Mouse (Mus musculus) MEL (cell line): ENCODE data around the gene Sertad2.
A peak's percentile ranks its signal among the peaks of the same experiment; 100 is the strongest.

Experiments used
- BHLHE40 ChIP-seq: IDR thresholded peaks from 2 replicates; pipeline ENCODE4 v1.6.1; 2012; ENCODE audit warnings: low read depth, mild to moderate bottlenecking, inconsistent platforms, low read length, improper control_type of control experiment, borderline replicate concordance
- CTCF ChIP-seq, 3 experiments: IDR thresholded peaks in 2 of 3; conservative IDR thresholded peaks in 1 of 3; 2 replicates each; pipeline ENCODE4 v1.5.1; 2011 to 2012; ENCODE audit warnings: low read length in 3 of 3, low read depth in 2 of 3, mild to moderate bottlenecking in 2 of 3, improper control_type of control experiment in 1 of 3, inconsistent platforms in 1 of 3, mixed read lengths in 1 of 3, moderate library complexity in 1 of 3; ENCODE audit not compliant: control insufficient read depth in 1 of 3, insufficient read depth in 1 of 3, poor library complexity in 1 of 3, severe bottlenecking in 1 of 3
- E2F4 ChIP-seq: IDR thresholded peaks from 2 replicates; pipeline ENCODE4 v1.6.1; 2011; ENCODE audit warnings: low read depth, low read length, improper control_type of control experiment, borderline replicate concordance
- ELF1 ChIP-seq: IDR thresholded peaks from 2 replicates; pipeline ENCODE4 v1.6.1; 2014; ENCODE audit warnings: low read depth, mild to moderate bottlenecking, inconsistent platforms, low read length, improper control_type of control experiment, moderate library complexity
- JUND ChIP-seq: IDR thresholded peaks from 2 replicates; pipeline ENCODE4 v1.6.1; 2011; ENCODE audit warnings: low read depth, mild to moderate bottlenecking, improper control_type of control experiment, low read length
- MAFK ChIP-seq: IDR thresholded peaks from 2 replicates; pipeline ENCODE4 v1.6.1; 2011; ENCODE audit warnings: low read depth, mild to moderate bottlenecking, low read length, improper control_type of control experiment, borderline replicate concordance
- MYC ChIP-seq: IDR thresholded peaks from 2 replicates; pipeline ENCODE4 v1.6.1; 2011; ENCODE audit warnings: low read depth, mild to moderate bottlenecking, low read length, improper control_type of control experiment, moderate library complexity
- POLR2A ChIP-seq, 2 experiments: IDR thresholded peaks; 2 replicates each; pipeline ENCODE4 v1.6.1; 2011 to 2012; ENCODE audit warnings: low read length in 2 of 2, mild to moderate bottlenecking in 2 of 2, control low read depth in 1 of 2, improper control_type of control experiment in 1 of 2, low read depth in 1 of 2, moderate library complexity in 1 of 2; ENCODE audit not compliant: control insufficient read depth in 1 of 2, insufficient read depth in 1 of 2, poor library complexity in 1 of 2
- SIN3A ChIP-seq: IDR thresholded peaks from 2 replicates; pipeline ENCODE4 v1.6.1; 2012; ENCODE audit warnings: low read length, improper control_type of control experiment, inconsistent platforms
- TCF12 ChIP-seq: IDR thresholded peaks from 2 replicates; pipeline ENCODE4 v1.6.1; 2014; ENCODE audit warnings: low read depth, mild to moderate bottlenecking, inconsistent platforms, low read length, improper control_type of control experiment, moderate library complexity

DNA sequence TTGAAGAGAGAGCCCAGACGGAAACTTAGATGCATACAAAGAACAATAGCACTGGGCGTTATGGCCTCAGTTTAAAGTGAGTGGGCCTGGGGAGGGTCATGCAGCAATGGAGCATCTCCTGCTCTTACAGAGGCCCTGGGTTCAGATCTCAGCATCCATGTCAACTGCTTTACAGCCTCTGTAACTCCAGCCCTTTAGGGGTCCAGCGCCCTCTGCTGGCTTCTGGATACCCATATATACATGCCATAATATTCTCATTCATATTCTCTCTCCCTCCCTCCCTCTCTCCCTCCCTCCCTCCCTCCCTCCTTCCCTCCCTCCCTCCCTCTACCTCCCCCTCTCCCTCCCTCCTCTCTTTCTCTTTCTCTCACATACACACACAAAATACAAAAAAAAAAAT is 49.0 kb downstream of the Sertad2 start:
- peak; percentile 52 to 70 (median 67) for TF ChIP-seq CTCF (IDR thresholded peaks at IDR 0.05 in 2 of 3, conservative IDR thresholded peaks at IDR 0.05 in 1 of 3; ENCODE audit: control insufficient read depth in 1 of 3, insufficient read depth in 1 of 3, low read depth in 2 of 3, low read length in 3 of 3, poor library complexity in 1 of 3, severe bottlenecking in 1 of 3)
- no peak for TF ChIP-seq E2F4
- no peak for TF ChIP-seq POLR2A (IDR thresholded peaks at IDR 0.05; ENCODE audit: control insufficient read depth in 1 of 2, insufficient read depth in 1 of 2, low read depth in 1 of 2, low read length in 2 of 2, poor library complexity in 1 of 2)
- TF ChIP-seq SIN3A, result no peak
- no peak for TF ChIP-seq BHLHE40
- TF ChIP-seq ELF1, result no peak
- no peak for TF ChIP-seq JUND
- TF ChIP-seq MAFK, result no peak
- no peak for TF ChIP-seq TCF12
- TF ChIP-seq MYC, result no peak
